Mouse (Mus musculus) layer of hippocampus, adult 18-20 months (tissue): ENCODE measurements at regions not wholly inside any gene's neighbourhood (a gene's known extent, or its start where the extent isn't known, plus 50 kb on each side); places are given as distances from the start of the nearest gene placed in this dataset.

ENCODE experiments used
- DNase-seq, 2 experiments: peaks; one replicate each; pipeline ENCODE4 v3.0.0; 2022; ENCODE audit warnings: low spot score in 2 of 2

- peak; percentile 4 to 70 for DNase-seq
These were observed 113.7 kb upstream of the Adamts5 start for GRCm38 (mm10) chr16:86015336-86015735.

GRCm38 (mm10) chr16:86011051-86011450 lies 109.4 kb upstream of the Adamts5 start:
- no peak for DNase-seq

GRCm38 (mm10) chr16:86009638-86010329 lies 108.2 kb upstream of the Adamts5 start:
- no peak for DNase-seq

- DNase-seq = no peak
These were observed 106.2 kb upstream of the Adamts5 start for GRCm38 (mm10) chr16:86007799-86008198.

GRCm38 (mm10) chr16:86000846-86001245 lies 99.2 kb upstream of the Adamts5 start:
- DNase-seq = peak in 1 of 2 experiments; percentile 12

GRCm38 (mm10) chr16:85985841-85986240 lies 84.2 kb upstream of the Adamts5 start:
- DNase-seq = no peak

GRCm38 (mm10) chr16:85977102-85977501 lies 75.5 kb upstream of the Adamts5 start:
- no peak for DNase-seq

GRCm38 (mm10) chr16:85966892-85967444 lies 65.3 kb upstream of the Adamts5 start:
- DNase-seq = no peak

GRCm38 (mm10) chr16:85966251-85966650 lies 64.6 kb upstream of the Adamts5 start:
- no peak for DNase-seq

GRCm38 (mm10) chr16:85964352-85965210 lies 63.0 kb upstream of the Adamts5 start:
- DNase-seq = no peak

- DNase-seq = no peak
These were observed 54.5 kb upstream of the Adamts5 start for GRCm38 (mm10) chr16:85956006-85956562.

- DNase-seq = no peak
These were observed 50.0 kb upstream of the Adamts5 start for GRCm38 (mm10) chr16:85951628-85952027.
